Mouse (Mus musculus) leukemia stem cell, adult 10-12 weeks (primary cell): Measurements from ENCODE around the gene Lmntd2. TPM values are rescaled to one million over a fixed set of nuclear protein-coding genes. Genes with fewer than 3 reads are reported as not detected.

ENCODE experiments used
- polyA plus RNA-seq: library from polyadenylated mRNA; stranded (reverse); fragments of >175 nt; gene quantifications from 2 replicates; pipeline ENCODE4 v1.2.3, GENCODE M21; 2012; ENCODE audit warnings: low replicate concordance

The Lmntd2 gene
- polyA plus RNA-seq = 0.97 and 1.5 TPM in 2 replicates

GRCm38 (mm10) chr7:141213605-141214235 lies at the start of gene Lmntd2:
Gene Lmntd2 (minus strand): TSS chr7:141214080.

GRCm38 (mm10) chr7:141228279-141229067 lies 14.6 kb upstream of the Lmntd2 start, which contains the start of gene Phrf1:
Gene Phrf1 (plus strand): TSS chr7:141228784.

GRCm38 (mm10) chr7:141215101-141215879 lies 1.4 kb upstream of the Lmntd2 start, which contains the start of gene Rassf7:
Gene Rassf7 (plus strand): TSS chr7:141215860.

GRCm38 (mm10) chr7:141193948-141194347 lies 19.9 kb downstream of the Lmntd2 start, which contains the start of the genes Hras and Lrrc56:
Gene Hras (minus strand): TSS chr7:141194005.
Gene Lrrc56 (plus strand): TSS chr7:141194157.

GRCm38 (mm10) chr7:141172116-141173006 lies 41.5 kb downstream of the Lmntd2 start, which contains the start of gene Rnh1:
Gene Rnh1 (minus strand): TSS chr7:141172857.

Other genes starting within 250 kb of the Lmntd2 start
- 1.1 and 10.3 TPM in 2 replicates for gene Ifitm1, start 246.9 kb downstream of the Lmntd2 start, polyA plus RNA-seq
- gene Ifitm3, start 203.3 kb downstream of the Lmntd2 start, polyA plus RNA-seq = 12.1 and 15.1 TPM in 2 replicates
- 0.77 TPM in 1 of 2 replicates, not detected in the other for gene Ifitm6, start 196.2 kb downstream of the Lmntd2 start, polyA plus RNA-seq
- gene Gm17387, start 184.9 kb downstream of the Lmntd2 start, polyA plus RNA-seq = not detected in 2 replicates
- 2.6 and 3.4 TPM in 2 replicates for gene B4galnt4, start 153.0 kb downstream of the Lmntd2 start, polyA plus RNA-seq
- gene Pkp3, start 135.9 kb downstream of the Lmntd2 start, polyA plus RNA-seq = 5.0 and 6.6 TPM in 2 replicates
- 10.6 and 20.3 TPM in 2 replicates for gene Sigirr, start 113.5 kb downstream of the Lmntd2 start, polyA plus RNA-seq
- gene Ano9, start 96.3 kb downstream of the Lmntd2 start, polyA plus RNA-seq = 0.30 TPM in 1 of 2 replicates, not detected in the other
- 172 and 234 TPM in 2 replicates for gene Ptdss2, start 91.7 kb downstream of the Lmntd2 start, polyA plus RNA-seq
- 4.4 and 23.6 TPM in 2 replicates for gene Rnh1, start 41.2 kb downstream of the Lmntd2 start, polyA plus RNA-seq
- gene Hras, start 20.1 kb downstream of the Lmntd2 start, polyA plus RNA-seq = 58.5 and 63.6 TPM in 2 replicates
- 9.6 and 9.7 TPM in 2 replicates for gene Lrrc56, start 19.9 kb downstream of the Lmntd2 start, polyA plus RNA-seq
- gene Rassf7, start 1.8 kb upstream of the Lmntd2 start, polyA plus RNA-seq = 8.4 and 16.5 TPM in 2 replicates
- gene Phrf1, start 14.7 kb upstream of the Lmntd2 start, polyA plus RNA-seq = 105 and 162 TPM in 2 replicates
- gene Irf7, start 52.4 kb upstream of the Lmntd2 start, polyA plus RNA-seq = 194 and 421 TPM in 2 replicates
- 0.24 TPM in 1 of 2 replicates, not detected in the other for gene Cdhr5, start 62.7 kb upstream of the Lmntd2 start, polyA plus RNA-seq
- not detected in 2 replicates for gene Sct, start 65.1 kb upstream of the Lmntd2 start, polyA plus RNA-seq
- gene Drd4, start 77.9 kb upstream of the Lmntd2 start, polyA plus RNA-seq = 0.06 TPM in 1 of 2 replicates, not detected in the other
- gene Deaf1, start 113.6 kb upstream of the Lmntd2 start, polyA plus RNA-seq = 29.1 and 106 TPM in 2 replicates
- 17.9 and 21.6 TPM in 2 replicates for gene Tmem80, start 113.7 kb upstream of the Lmntd2 start, polyA plus RNA-seq
- 0.36 TPM in 1 of 2 replicates, not detected in the other for gene Eps8l2, start 124.8 kb upstream of the Lmntd2 start, polyA plus RNA-seq
- 29.0 and 438 TPM in 2 replicates for gene Taldo1, start 178.1 kb upstream of the Lmntd2 start, polyA plus RNA-seq
- 2.8 and 7.8 TPM in 2 replicates for gene Gatd1, start 200.1 kb upstream of the Lmntd2 start, polyA plus RNA-seq
- gene Cend1, start 215.4 kb upstream of the Lmntd2 start, polyA plus RNA-seq = not detected in 2 replicates
- gene Slc25a22, start 223.8 kb upstream of the Lmntd2 start, polyA plus RNA-seq = 134 and 136 TPM in 2 replicates
- gene Pidd1, start 229.9 kb upstream of the Lmntd2 start, polyA plus RNA-seq = 42.8 and 151 TPM in 2 replicates
- 3,626 and 4,022 TPM in 2 replicates for gene Rplp2, start 233.3 kb upstream of the Lmntd2 start, polyA plus RNA-seq
- gene Pnpla2, start 241.1 kb upstream of the Lmntd2 start, polyA plus RNA-seq = 71.6 and 106 TPM in 2 replicates
- gene Cracr2b, start 247.0 kb upstream of the Lmntd2 start, polyA plus RNA-seq = 3.5 and 4.4 TPM in 2 replicates